Mouse (Mus musculus) layer of hippocampus, postnatal 25 days (tissue): ENCODE measurements around the gene Zbtb7b. TPM values are rescaled to one million over a fixed set of nuclear protein-coding genes. Genes with fewer than 3 reads are reported as not detected.

Experiments used
- DNase-seq, 2 experiments: peaks; one replicate each; pipeline ENCODE4 v3.0.0; 2022; ENCODE audit warnings: mixed read lengths in 2 of 2, low spot score in 1 of 2; ENCODE audit errors: extremely low spot score in 1 of 2
- total RNA-seq, 2 experiments: library from RNA; stranded (reverse); gene quantifications; 2 replicates each; pipeline ENCODE4 v1.2.3; 2021

The Zbtb7b gene
- total RNA-seq, 2 experiments from 2014 or later = 12.3 to 14.4 TPM

- no peak for DNase-seq
Observed at GRCm38 (mm10) chr3:89419571-89419970, 25.0 kb upstream of the Zbtb7b start.

- no peak for DNase-seq
Observed at GRCm38 (mm10) chr3:89418861-89419250, 24.3 kb upstream of the Zbtb7b start.

- peak; percentile 68 to 70 for DNase-seq
Observed at GRCm38 (mm10) chr3:89418170-89418860, 23.7 kb upstream of the Zbtb7b start, which contains the start of the genes Cks1b and Shc1. TSS of gene Cks1b (minus strand) at chr3:89418383. TSS of gene Shc1 (plus strand) at chr3:89418443.

- no peak for DNase-seq
Observed at GRCm38 (mm10) chr3:89417840-89418169, 23.2 kb upstream of the Zbtb7b start.

GRCm38 (mm10) chr3:89417131-89417530 is 22.6 kb upstream of the Zbtb7b start:
- DNase-seq = no peak

- DNase-seq = no peak
Observed at GRCm38 (mm10) chr3:89416158-89416557, 21.6 kb upstream of the Zbtb7b start.

- peak; percentile 98 to 99 for DNase-seq
Observed at GRCm38 (mm10) chr3:89411490-89412393, 17.2 kb upstream of the Zbtb7b start, which contains the start of gene Flad1. TSS of gene Flad1 (minus strand) at chr3:89411870.

GRCm38 (mm10) chr3:89410864-89411263 is 16.3 kb upstream of the Zbtb7b start:
- no peak for DNase-seq

- no peak for DNase-seq
Observed at GRCm38 (mm10) chr3:89409701-89410100, 15.1 kb upstream of the Zbtb7b start.

GRCm38 (mm10) chr3:89408448-89408847 is 13.9 kb upstream of the Zbtb7b start:
- no peak for DNase-seq

- DNase-seq = no peak
Observed at GRCm38 (mm10) chr3:89406887-89407286, 12.3 kb upstream of the Zbtb7b start.

GRCm38 (mm10) chr3:89402693-89403092 is 8.1 kb upstream of the Zbtb7b start, which contains the start of gene Lenep:
TSS of gene Lenep (minus strand) at chr3:89402793.
- DNase-seq = no peak

GRCm38 (mm10) chr3:89401329-89401728 is 6.8 kb upstream of the Zbtb7b start:
- no peak for DNase-seq

- DNase-seq = no peak
Observed at GRCm38 (mm10) chr3:89396654-89397005, 2.1 kb upstream of the Zbtb7b start.

GRCm38 (mm10) chr3:89395806-89396653 is 1.5 kb upstream of the Zbtb7b start:
- peak in 1 of 2 experiments; percentile 53 for DNase-seq

GRCm38 (mm10) chr3:89395419-89395805 is 836 bp upstream of the Zbtb7b start:
- no peak for DNase-seq

GRCm38 (mm10) chr3:89394894-89395256 is 299 bp upstream of the Zbtb7b start:
- peak in 1 of 2 experiments; percentile 48 for DNase-seq

GRCm38 (mm10) chr3:89393605-89394004 is 971 bp downstream of the Zbtb7b start:
- peak; percentile 73 to 85 for DNase-seq

GRCm38 (mm10) chr3:89392871-89393311 is 1.7 kb downstream of the Zbtb7b start:
- DNase-seq = no peak

GRCm38 (mm10) chr3:89391663-89392511 is 2.7 kb downstream of the Zbtb7b start:
- DNase-seq = no peak
